Mouse (Mus musculus): ENCODE measurements around the gene Bckdk. TPM values are rescaled to one million over a fixed set of nuclear protein-coding genes. Genes with fewer than 3 reads are reported as not detected.

Gene Bckdk
- total RNA-seq (2023): 22.0 TPM

GRCm38 (mm10) chr7:127903971-127904796, at the start of gene Bckdk:
Bckdk (plus strand) TSS chr7:127904082.

DNA sequence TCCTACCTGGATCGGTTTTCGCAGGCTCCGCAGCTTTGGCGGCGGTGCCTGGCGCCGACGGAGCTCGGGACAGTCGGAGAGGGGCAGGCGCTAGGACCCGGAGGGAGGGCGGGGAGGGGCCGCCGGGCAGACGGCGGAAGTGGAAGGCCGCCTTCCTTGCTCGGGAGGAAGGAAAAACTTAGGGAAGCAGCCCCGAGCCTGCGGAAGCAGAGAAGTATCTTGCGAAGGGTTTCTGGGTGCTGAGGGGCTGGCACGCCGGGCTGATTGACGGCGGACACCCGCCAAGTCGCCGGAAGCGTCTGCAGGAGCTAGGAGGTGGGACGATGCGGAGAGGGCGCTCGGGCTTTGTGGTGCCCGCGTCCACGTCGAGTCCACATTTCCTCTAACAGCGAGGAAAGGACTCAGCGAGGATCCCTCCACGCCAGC, 27.8 kb upstream of the Bckdk start, which contains the start of gene Zfp646:
Zfp646 (plus strand) TSS at position 181 of the 426 bp plus-strand sequence.

DNA sequence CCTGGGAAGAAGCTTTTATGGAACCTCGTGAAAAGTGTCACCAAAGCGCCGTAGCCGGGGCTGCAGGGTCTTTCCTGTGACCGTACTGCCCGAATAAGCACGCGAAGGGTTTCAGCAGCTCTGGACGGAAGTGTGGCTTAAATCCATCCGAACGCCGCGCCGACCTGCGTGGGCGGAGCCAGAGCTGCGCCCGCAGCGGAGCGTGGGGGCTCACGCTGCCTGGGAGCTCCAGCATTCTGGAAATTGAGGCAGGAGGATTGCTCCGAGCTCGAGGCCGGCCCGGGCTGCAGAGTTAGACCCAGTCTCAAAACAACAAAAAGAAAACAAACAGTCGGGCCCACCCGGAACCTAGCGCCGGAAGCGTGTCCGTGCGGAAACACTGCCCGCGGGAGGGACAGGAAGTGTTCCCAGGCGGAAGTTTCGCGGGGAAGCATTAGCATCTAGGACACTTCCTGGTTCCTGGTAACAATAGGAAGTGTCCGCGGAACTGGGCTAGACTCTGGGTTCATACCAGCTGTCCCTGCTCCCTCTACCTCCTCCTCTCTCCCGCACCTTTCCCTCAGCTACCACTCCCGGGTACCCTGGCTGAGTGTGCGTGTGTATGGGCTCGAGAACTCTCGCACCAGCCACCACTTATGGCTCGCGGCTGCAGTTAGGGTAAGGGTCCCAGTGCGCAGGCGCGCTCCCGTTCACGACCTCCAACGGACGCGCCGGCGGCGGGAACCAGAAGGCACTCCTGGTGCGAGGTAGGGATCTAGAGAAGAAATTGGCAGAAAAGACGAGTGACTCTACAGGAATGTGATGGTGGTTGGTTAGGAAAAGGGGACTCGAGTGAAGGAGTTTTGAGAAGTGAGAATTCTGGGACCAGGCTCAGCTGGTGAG, 27.2 kb upstream of the Bckdk start, which contains the start of gene Zfp668:
Zfp668 (minus strand) TSS at position 362 of the 882 bp plus-strand sequence.

GRCm38 (mm10) chr7:127890798-127891197, 13.1 kb upstream of the Bckdk start, which contains the start of gene Prss53:
Prss53 (minus strand) TSS chr7:127890970.

GRCm38 (mm10) chr7:127895442-127895841, 8.4 kb upstream of the Bckdk start, which contains the start of the genes Gm21974 and Vkorc1:
Gm21974 (minus strand) TSS chr7:127895454.
Vkorc1 (minus strand) TSS chr7:127895617.

GRCm38 (mm10) chr7:127912190-127912871, 8.4 kb downstream of the Bckdk start, which contains the start of gene Kat8:
Kat8 (plus strand) TSS chr7:127912516.

GRCm38 (mm10) chr7:127929923-127930322, 26.0 kb downstream of the Bckdk start, which contains the start of gene Prss8:
Prss8 (minus strand) TSS chr7:127930104.

DNA sequence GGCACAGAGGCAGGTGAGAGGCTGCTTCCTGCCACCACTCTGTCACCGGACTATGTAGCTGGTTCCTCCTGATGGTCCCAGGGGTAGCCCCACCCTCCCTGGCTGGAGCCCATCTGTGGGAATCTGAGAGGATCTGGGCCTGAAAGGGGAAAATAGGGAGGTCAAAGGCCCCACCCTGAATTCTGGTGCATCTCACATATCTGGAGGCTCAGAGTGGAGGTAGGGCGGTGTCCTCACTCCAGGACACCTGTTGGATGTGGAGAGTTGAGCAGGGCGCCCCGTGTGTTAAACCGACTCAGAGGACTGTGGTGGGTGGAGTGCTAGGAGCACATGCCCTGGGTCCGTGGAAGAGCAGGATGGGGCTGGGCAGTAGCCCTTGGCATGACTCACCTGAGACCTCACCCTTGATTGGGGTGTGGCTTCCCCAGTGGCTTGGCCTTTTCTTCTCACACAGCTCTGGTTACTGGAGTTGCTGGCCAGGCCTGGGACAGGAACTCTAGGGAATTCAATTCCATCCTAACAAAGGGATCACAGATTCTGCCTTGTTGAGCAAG, 42.7 kb downstream of the Bckdk start, which contains the start of gene Prss36:
Prss36 (minus strand) TSS at position 256 of the 554 bp plus-strand sequence.

Other genes starting within 250 kb of the Bckdk start
- 25.3 TPM for gene Bcl7c, start 195.1 kb upstream of the Bckdk start, total RNA-seq (2023)
- gene Ctf1, start 191.3 kb upstream of the Bckdk start, total RNA-seq (2023): not detected
- not detected for gene Ctf2, start 171.9 kb upstream of the Bckdk start, total RNA-seq (2023)
- 4.6 TPM for gene Fbxl19, start 159.5 kb upstream of the Bckdk start, total RNA-seq (2023)
- gene Orai3, start 134.3 kb upstream of the Bckdk start, total RNA-seq (2023): 13.8 TPM
- 73.7 TPM for gene Setd1a, start 127.4 kb upstream of the Bckdk start, total RNA-seq (2023)
- gene Gm49388, start 118.5 kb upstream of the Bckdk start, total RNA-seq (2023): not detected
- gene Hsd3b7, start 103.5 kb upstream of the Bckdk start, total RNA-seq (2023): 3.0 TPM
- 110 TPM for gene Stx4a, start 79.8 kb upstream of the Bckdk start, total RNA-seq (2023)
- not detected for gene Stx1b, start 79.5 kb upstream of the Bckdk start, total RNA-seq (2023)
- gene Zfp646, start 27.9 kb upstream of the Bckdk start, total RNA-seq (2023): 87.3 TPM
- 23.2 TPM for gene Zfp668, start 27.3 kb upstream of the Bckdk start, total RNA-seq (2023)
- 0.24 TPM for gene Prss53, start 13.1 kb upstream of the Bckdk start, total RNA-seq (2023)
- not detected for gene Gm21974, start 8.6 kb upstream of the Bckdk start, total RNA-seq (2023)
- gene Vkorc1, start 8.5 kb upstream of the Bckdk start, total RNA-seq (2023): 13.8 TPM
- 41.4 TPM for gene Kat8, start 8.4 kb downstream of the Bckdk start, total RNA-seq (2023)
- not detected for gene Prss8, start 26.0 kb downstream of the Bckdk start, total RNA-seq (2023)
- 1.0 TPM for gene Prss36, start 42.6 kb downstream of the Bckdk start, total RNA-seq (2023)
- 801 TPM for gene Fus, start 63.4 kb downstream of the Bckdk start, total RNA-seq (2023)
- gene Pycard, start 89.8 kb downstream of the Bckdk start, total RNA-seq (2023): 44.5 TPM
- gene Trim72, start 99.9 kb downstream of the Bckdk start, total RNA-seq (2023): 1.2 TPM
- gene Itgam, start 158.6 kb downstream of the Bckdk start, total RNA-seq (2023): 3.2 TPM
- gene Gm49368, start 158.6 kb downstream of the Bckdk start, total RNA-seq (2023): not detected
- gene Itgax, start 225.5 kb downstream of the Bckdk start, total RNA-seq (2023): 5.7 TPM